Mouse (Mus musculus): ENCODE measurements around the gene Acta1.

DNA sequence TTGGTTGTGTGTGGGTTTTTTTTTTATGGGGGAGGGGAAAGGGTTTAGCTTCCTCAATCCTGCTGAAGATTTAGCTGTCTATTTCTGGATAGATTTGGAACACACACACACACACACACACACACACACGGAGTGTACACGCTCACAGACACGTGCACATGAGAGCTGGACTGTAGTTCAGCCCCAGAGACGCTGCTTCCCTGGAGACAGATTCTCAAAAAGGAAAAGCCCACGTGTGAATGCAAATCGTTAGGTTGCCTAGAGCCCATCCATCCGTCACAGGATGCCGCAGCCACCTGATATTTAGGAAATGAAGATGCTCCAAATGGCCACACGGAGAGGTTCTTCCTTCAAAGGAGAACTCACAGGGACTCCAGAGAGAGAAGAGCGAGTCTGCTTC, 14.3 kb downstream of the Acta1 start:
- TF ChIP-seq POLR2A (IDR thresholded peaks at IDR 0.05; ENCODE audit: borderline replicate concordance, low read depth, low read length) (no peak), CTCF (IDR thresholded peaks at IDR 0.05; ENCODE audit: low read depth, low read length) (no peak)

All from bone marrow macrophage, adult 2 months (primary cell).